Mouse (Mus musculus) B cell, adult 2 months (primary cell): Measurements from ENCODE around the gene Stpg1.

Experiments
- DNase-seq, 2 experiments: peaks; one replicate each; pipeline ENCODE4 v3.0.0; 2022

Stpg1 gene

GRCm38 (mm10) chr4:135565400-135565799 lies 70.8 kb downstream of the Stpg1 start:
- DNase-seq = no peak

GRCm38 (mm10) chr4:135567042-135567441 lies 72.5 kb downstream of the Stpg1 start:
- no peak for DNase-seq

- no peak for DNase-seq
Measured at GRCm38 (mm10) chr4:135567484-135567883, 72.9 kb downstream of the Stpg1 start.

GRCm38 (mm10) chr4:135569201-135569600 lies 74.6 kb downstream of the Stpg1 start:
- peak; percentile 56 for DNase-seq

- DNase-seq = peak; percentile 63 to 66
Measured at GRCm38 (mm10) chr4:135570152-135571036, 75.8 kb downstream of the Stpg1 start.

- DNase-seq = no peak
Measured at GRCm38 (mm10) chr4:135571037-135571550, 76.5 kb downstream of the Stpg1 start.

GRCm38 (mm10) chr4:135572276-135572675 lies 77.7 kb downstream of the Stpg1 start:
- no peak for DNase-seq

- peak; percentile 36 to 45 for DNase-seq
Measured at GRCm38 (mm10) chr4:135573251-135573808, 78.7 kb downstream of the Stpg1 start, which contains the start of gene Grhl3. Grhl3 (minus strand) TSS chr4:135573630.

GRCm38 (mm10) chr4:135575365-135576140 lies 81.0 kb downstream of the Stpg1 start:
- DNase-seq = no peak

GRCm38 (mm10) chr4:135578490-135578889 lies 83.9 kb downstream of the Stpg1 start:
- DNase-seq = no peak

- DNase-seq = no peak
Measured at GRCm38 (mm10) chr4:135579695-135580094, 85.1 kb downstream of the Stpg1 start.

GRCm38 (mm10) chr4:135581222-135581910 lies 86.8 kb downstream of the Stpg1 start:
- DNase-seq = no peak

GRCm38 (mm10) chr4:135584838-135585237 lies 90.2 kb downstream of the Stpg1 start:
- DNase-seq = no peak
